Mouse (Mus musculus): ENCODE measurements around the gene Scn1b. TPM values are rescaled to one million over a fixed set of nuclear protein-coding genes. Genes with fewer than 3 reads are reported as not detected.

The Scn1b gene
- total RNA-seq, 2 experiments from 2014 or later: 585 to 611 TPM

DNA sequence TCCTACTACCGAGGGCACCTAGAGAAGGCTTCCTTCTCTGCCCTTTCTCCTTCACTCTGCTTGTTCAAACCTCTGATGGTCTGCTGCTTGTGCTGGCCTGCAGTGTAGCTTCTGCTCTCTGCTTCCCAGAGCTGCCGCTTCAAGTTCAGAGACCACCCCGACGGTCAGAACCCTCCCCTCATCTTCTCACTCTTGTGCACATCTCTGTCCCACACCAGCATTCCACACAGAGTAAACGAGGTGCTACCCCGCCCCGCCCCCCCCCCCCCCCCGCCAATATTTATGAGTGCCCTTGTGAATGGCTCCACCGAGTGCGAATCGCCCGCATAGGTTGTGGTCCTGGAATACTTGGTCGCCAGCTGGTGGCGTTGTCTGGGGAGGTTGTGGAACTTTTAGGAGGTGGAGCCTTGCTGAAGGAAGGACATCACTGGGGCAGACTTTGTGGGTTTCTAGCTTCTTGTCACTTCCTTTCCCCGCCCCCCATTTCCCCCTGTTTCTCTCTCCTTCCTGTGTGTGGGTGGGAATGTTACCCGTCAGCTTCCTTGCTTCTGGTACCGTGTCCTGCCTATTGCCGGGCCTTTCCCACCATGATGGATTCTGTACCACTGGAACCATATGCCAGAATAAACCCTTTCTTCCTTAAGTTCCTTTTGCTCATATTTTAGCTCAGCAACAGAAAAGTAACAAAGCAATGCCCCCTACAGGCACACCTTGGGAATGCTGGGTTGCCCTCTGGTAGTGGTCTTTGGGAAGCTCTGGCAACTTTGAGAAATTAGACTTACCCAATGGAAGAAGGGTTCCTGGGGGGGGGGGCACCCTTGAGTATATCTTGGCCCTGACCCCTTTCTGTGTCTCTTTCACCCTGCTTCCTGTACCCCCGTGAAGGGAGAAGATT, 29.5 kb upstream of the Scn1b start:
- no peak for DNase-seq (ENCODE audit: low spot score in 2 of 2)
- Histone ChIP-seq H3K27ac (peak overlapping the region; percentile 32; the same call in 1 of the 2 replicates), H3K4me3 (no peak overlapping the region)
- peak; percentile 70 for TF ChIP-seq CTCF (conservative IDR thresholded peaks at IDR 0.05)

DNA sequence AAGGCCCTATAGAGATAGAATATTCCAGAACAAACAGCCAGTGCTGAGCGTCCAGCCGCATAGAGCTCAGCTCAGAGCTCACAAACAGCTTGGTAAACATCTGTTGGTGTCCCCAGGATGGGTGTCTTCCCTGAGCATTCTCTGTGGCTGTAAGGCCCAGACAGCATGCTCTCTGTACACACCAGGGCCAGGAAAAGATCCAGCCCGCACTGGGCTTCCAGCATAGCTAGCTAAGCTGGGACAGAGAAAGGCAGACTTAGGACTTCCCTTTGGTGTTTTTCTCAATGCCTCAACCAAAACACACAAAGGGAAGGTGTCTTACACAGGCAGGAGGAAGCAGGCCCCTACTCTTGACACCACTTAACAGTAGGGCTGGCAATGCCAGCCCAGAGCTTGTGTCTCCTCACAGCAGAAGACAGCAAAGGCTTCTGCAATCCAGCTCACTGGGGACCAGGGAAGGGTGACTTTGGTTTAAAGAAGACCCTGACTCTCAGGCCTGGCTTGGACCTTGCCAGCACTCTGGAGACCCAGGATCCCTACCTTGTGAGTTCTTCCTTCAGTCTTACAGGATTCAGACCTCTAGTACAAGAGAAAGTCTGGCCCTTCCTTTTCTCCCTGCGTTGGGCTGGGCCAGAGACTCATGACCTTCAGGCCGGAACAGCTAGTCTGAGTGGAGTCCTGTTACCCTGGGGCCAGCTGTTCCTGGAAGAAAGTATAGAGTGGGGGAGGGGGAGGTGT, 28.7 kb upstream of the Scn1b start, which contains the start of gene Gramd1a:
Gene Gramd1a, minus strand, starts transcription at position 601 of the 738 bp plus-strand sequence.
- H3K27ac ChIP-seq: peak within 1 kb of the TSS; percentile 32; the same call in 1 of the 2 replicates
- no peak for DNase-seq (ENCODE audit: low spot score in 2 of 2)
- TF ChIP-seq CTCF (conservative IDR thresholded peaks at IDR 0.05): no peak

DNA sequence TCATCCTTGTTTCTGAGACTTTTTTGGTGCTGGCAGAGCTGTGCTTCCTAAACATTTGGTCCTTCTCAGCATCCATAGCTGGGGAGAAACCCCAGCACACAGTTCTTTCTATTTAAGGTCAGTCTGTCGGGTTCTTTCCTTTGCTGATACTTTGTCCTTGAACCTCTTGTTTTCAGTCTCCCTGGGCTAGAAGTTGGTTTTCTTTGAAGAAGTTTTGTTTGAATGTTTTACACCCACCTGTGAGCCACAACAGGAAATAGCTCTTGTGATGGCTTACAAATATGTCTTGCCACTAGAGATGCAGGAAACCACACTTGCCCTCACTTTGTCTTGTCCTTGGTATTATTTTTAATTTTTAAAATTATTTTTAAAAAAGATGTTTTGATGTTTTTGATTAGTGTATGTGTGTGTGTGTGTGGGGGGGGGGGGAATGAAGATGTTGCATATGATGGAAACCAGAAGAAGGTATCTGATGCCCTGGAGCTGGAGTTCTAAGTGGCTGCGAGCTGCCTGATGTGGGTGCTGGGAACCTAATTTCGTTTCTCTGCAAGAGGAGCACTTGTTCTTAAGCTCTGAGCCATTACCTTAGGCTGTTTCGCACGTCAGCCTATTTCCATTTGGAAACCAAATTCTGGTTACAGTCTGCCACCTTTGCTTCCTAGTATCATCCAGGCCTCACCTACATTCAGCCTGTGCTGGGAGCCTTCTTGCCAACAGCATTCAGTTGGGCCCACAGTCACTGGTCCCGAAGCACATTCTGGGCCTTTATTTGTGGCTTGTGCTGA, 26.9 kb upstream of the Scn1b start:
- DNase-seq (ENCODE audit: low spot score in 2 of 2): no peak
- TF ChIP-seq CTCF (conservative IDR thresholded peaks at IDR 0.05): no peak
- Histone ChIP-seq H3K27ac (no peak overlapping the region), H3K4me3 (no peak overlapping the region)

More for the DNA sequence above, 28.7 kb upstream of the Scn1b start, which contains the start of gene Gramd1a:
- no peak within 1 kb of the TSS for H3K4me3 ChIP-seq

DNA sequence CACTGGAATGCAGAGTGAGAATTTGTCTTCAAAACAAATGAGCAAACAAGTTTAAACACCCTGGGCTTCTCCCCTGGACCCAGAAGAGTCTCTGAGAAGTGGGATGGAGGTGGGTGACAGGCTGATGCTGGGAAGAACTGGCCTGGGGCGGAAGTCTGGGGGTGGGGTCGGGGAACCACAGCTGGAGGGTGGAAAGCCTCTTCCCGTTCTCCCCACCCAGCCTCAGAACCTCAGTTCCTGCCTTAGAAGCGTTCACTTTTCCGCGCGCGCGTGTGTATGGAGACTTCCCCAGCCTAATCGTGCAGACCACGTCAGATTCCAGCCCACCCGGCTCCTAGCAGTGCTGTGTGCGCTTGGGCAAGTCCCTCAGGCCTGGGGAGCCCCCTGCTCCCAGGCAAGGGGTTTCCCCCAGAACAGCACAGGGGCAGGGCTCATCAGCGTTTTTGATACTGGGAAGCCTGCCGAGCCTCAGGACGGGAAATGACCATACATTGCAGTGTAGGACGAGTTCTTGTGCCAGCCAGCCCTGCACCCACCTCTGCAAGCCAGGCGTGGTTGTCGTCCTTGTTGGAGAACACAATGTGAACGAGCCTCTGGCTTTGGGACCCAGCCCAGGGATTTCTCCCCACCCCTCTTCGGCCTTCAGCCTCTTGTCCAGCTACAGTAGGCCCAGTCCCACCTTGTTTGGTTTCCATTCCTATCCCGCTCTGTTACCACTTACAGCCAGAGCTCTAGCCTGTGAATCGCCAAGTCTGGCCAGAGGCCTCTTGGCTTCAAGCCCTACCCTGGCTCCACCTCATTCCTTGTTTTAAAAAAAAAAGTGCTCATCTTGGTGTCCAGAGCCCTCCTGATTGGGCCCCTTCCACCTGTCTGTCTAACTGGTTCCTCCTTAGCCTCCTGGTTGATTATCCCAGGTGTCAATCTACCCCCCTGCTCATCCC, 24.8 kb upstream of the Scn1b start:
- H3K27ac ChIP-seq: peak overlapping the region; percentile 99
- no peak for TF ChIP-seq CTCF (conservative IDR thresholded peaks at IDR 0.05)
- DNase-seq (ENCODE audit: low spot score in 2 of 2): peak in 1 of 2 experiments; percentile 42
- H3K4me3 ChIP-seq: peak overlapping the region; percentile 97

DNA sequence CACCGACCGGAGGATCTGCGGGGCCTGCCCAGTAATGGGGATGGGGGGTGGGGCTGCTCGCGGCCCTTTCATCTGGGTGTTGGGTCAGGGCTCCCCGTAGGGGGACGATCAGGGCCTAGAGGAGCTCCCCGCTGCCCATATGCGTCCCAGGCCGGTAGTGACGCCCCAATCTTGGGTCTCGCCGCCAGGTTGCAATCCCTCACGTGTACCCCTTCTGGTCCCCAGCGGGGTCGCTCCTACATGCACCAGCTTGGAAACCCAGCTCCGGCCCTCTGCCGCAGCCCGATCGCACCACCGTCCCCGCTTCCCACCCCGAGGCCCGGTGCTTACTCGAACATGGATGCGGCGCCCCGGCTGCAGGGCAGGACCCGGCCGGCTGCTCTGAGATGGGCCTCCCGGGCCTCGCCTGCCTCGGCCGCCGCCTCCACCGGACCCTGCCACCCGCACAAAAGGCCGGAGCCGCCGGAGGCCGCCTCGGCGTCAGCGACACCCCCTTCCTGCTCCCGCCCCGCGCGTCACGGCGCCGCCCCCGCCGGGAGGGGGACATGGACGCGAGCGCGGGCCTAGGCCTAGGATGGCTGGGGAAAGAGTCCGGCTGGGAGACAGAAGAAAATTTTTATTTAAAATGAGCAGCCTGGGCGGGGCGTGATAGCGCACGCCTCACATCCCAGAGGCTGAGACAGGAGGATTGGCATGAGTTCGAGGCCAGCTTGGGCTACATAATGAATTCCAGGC, 23.9 kb upstream of the Scn1b start:
- DNase-seq (ENCODE audit: low spot score in 2 of 2): peak; percentile 88 to 89
- peak overlapping the region; percentile 99 for H3K27ac ChIP-seq
- H3K4me3 ChIP-seq: peak overlapping the region; percentile 97
- no peak for TF ChIP-seq CTCF (conservative IDR thresholded peaks at IDR 0.05)

DNA sequence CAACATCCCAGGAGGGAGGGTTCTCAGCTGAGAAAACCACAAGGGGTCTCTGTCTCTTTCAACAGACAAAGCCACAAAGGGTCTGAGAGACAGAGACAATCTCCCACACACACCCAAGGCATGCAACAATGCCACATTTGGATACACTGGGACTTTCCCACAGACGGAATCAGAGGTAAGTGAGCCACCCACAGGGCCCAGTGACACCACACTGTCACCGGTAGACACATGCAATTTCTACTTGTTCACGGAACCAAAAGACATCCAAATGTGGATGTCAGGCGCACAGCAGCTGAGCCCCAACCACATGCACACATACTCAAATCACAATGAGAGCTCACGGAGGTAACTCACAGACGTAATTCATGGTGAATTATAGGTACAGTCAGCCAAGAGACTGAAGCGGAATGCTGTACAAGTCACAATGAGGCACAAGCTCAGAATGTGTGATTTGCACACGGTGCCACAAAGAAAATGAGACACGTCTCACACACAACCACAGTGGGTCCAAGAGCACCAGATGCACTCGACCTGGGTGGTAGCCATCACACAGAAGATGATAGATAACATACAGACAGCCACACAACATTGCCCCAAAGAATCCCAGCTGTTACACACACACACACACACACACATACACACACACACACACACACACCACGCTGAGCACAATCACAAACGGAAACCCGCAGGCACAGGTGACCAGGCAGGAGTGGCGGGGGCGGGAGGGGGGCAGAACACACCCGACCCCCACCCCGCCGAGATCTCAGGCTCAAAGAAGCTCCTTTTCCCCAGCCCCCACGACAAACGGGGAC, 23.2 kb upstream of the Scn1b start:
- no peak; the same call in 1 of the 2 replicates for TF ChIP-seq CTCF (conservative IDR thresholded peaks at IDR 0.05)

DNA sequence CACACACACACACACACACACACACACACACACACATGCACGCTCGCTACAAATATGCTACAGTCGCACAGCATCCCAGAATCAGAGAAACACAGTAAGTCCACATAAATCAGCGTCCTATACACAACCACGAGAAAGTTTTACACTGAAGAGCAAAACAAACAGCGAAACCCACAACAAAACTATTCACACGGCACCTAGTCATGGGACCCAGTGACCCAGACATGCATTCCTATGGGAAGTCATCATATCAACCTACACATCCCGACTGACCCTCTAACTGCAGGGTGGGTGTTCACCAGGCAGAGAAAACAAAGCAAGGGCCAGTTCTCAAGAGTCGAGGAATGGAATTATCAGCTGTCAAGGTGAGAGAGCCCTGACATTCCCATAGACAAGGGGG, 22.5 kb upstream of the Scn1b start:
- no peak for DNase-seq (ENCODE audit: low spot score in 2 of 2)
- H3K4me3 ChIP-seq: peak overlapping the region; percentile 97
- H3K27ac ChIP-seq: peak overlapping the region; percentile 72
- TF ChIP-seq CTCF (conservative IDR thresholded peaks at IDR 0.05): no peak

More for the DNA sequence above, 23.2 kb upstream of the Scn1b start:
- Histone ChIP-seq H3K4me3 (peak overlapping the region; percentile 97), H3K27ac (peak overlapping the region; percentile 99)
- no peak for DNase-seq (ENCODE audit: low spot score in 2 of 2)

DNA sequence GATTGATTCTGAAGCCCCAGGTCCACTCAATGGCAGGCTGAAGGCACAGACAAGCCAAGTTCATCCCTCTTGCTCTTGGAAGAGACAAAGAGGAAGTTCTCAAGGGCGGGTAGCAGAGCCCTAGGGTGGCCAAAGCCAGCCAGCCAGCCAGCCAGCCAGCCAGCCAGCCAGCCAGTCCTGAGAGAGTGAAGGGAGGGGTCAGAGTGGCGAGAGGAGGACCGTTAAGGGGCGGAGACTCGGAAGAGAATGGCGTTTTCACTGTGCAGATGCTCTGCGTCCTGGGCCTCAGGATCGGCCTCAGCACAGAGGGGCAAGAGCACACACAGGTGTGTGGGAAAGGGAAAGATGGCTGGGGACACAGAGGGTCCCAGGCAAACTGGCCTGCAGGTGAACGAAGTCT, 22.0 kb upstream of the Scn1b start:
- Histone ChIP-seq H3K4me3 (peak overlapping the region; percentile 97), H3K27ac (peak overlapping the region; percentile 74)
- DNase-seq (ENCODE audit: low spot score in 2 of 2): peak in 1 of 2 experiments; percentile 50
- no peak for TF ChIP-seq CTCF (conservative IDR thresholded peaks at IDR 0.05)

DNA sequence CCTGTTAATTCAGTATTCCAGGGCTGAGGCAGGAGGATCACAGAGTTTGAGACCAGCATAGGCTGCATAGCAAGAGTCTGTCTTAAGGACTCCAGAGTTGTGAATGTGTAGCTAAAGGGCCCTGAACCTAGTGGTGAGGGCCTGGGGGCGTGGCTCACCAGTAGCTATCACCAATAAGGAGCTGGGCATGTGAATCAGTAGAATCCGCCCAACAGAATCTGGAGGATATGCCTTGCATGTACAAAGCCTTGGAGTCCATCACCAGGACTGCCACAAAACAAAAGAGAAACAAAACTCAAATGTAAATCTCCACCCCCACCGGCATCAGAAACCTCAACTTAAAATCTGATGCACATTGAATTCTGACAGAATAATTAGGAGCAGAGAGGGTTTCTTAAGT, 21.3 kb upstream of the Scn1b start:
- Histone ChIP-seq H3K4me3 (peak overlapping the region; percentile 97; the same call in 1 of the 2 replicates), H3K27ac (peak overlapping the region; percentile 74)
- TF ChIP-seq CTCF (conservative IDR thresholded peaks at IDR 0.05): no peak
- no peak for DNase-seq (ENCODE audit: low spot score in 2 of 2)

DNA sequence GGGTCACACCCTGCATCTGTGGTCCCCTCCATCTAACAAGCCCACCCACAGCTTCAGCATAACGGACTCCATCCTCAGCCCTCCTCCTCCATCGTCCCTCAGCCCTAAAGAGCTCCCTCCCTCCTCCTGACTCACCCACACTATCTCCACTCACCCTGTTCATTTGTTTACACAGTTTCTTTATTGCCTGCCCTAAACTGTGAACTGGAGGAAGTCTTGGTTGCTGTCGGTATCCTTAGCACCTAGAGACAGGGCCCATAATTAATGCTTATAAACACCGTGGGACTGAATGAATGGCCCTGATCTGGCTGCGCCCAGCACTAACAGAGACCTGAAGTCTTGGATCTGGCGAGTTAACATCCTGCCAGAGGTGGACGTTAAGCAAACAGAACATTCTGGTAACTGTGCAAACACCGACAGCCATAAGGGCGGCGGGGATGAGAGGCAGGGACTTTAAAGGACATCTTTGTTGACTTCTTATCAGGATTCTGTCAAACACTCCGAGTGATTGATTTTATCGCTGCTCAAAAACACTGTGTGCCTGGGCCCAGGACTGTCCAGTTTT, 18.9 kb upstream of the Scn1b start:
- TF ChIP-seq CTCF (conservative IDR thresholded peaks at IDR 0.05): no peak
- Histone ChIP-seq H3K4me3 (no peak overlapping the region), H3K27ac (no peak overlapping the region)
- DNase-seq (ENCODE audit: low spot score in 2 of 2): no peak
